10 mouse cellular contexts compared by ENCODE assay signal in genomic region chr7:66246716-66247235, GRCm38 (mm10).
DNase-seq lines count a peak whose midpoint lies in the region; ATAC-seq lines count a peak whose summit lies in the region.
"Had no signal": no experiment of that assay in that cellular context is flagged by ENCODE, and none has a peak within 500 bp of the region (broad histone marks: within the 10 kb centered on the region; RNA-seq: fewer than 3 reads in every experiment).

No protein-coding gene starts in this region.

- peaks cover 18% of the 10 kb centered on the region for H3K4me1 ChIP-seq in forebrain, embryonic 16.5 days (replicated peaks; ENCODE audit: control insufficient read depth, insufficient read depth, low read length)
- H3K4me1 ChIP-seq in neural tube, embryonic 14.5 days (ENCODE audit: control insufficient read depth, insufficient read depth, low read length), result peaks cover 7% of the 10 kb centered on the region; the same call in 1 of the 2 replicates

- H3K36me3 ChIP-seq in forebrain, embryonic 16.5 days (ENCODE audit: control insufficient read depth, insufficient read depth), result no peaks in the 10 kb centered on the region
- H3K36me3 ChIP-seq in neural tube, embryonic 14.5 days (ENCODE audit: control insufficient read depth, insufficient read depth, low read length), result no peaks in the 10 kb centered on the region
- H3K36me3 ChIP-seq: liver, embryonic 13.5 days had no signal

- no peaks in the 10 kb centered on the region for H3K27me3 ChIP-seq in forebrain, embryonic 16.5 days (replicated peaks; ENCODE audit: control insufficient read depth, insufficient read depth, low read length)
- H3K27me3 ChIP-seq in neural tube, embryonic 14.5 days (ENCODE audit: control insufficient read depth, insufficient read depth, low read length), result no peaks in the 10 kb centered on the region
- H3K27me3 ChIP-seq: megakaryocyte, embryonic 14.5 days had no signal

- peak overlapping the region; percentile 38 for H3K27ac ChIP-seq in forebrain, embryonic 16.5 days (ENCODE audit: low read length)
- H3K27ac ChIP-seq in neural tube, embryonic 14.5 days (ENCODE audit: low read depth, low read length), result peak overlapping the region; percentile 72
- H3K27ac ChIP-seq: liver, embryonic 13.5 days had no signal

- H3K4me2 ChIP-seq in forebrain, embryonic 16.5 days (ENCODE audit: low read length), result no peak overlapping the region
- H3K4me2 ChIP-seq in neural tube, embryonic 14.5 days (ENCODE audit: low read depth, low read length), result no peak overlapping the region
- H3K4me2 ChIP-seq: liver, embryonic 13.5 days had no signal

- no peaks in the 10 kb centered on the region for H3K9me3 ChIP-seq in forebrain, embryonic 16.5 days (ENCODE audit: control insufficient read depth, low read length)
- no peaks in the 10 kb centered on the region for H3K9me3 ChIP-seq in neural tube, embryonic 14.5 days (ENCODE audit: control insufficient read depth, low read length)
- H3K9me3 ChIP-seq: liver, embryonic 13.5 days; megakaryocyte, embryonic 14.5 days had no signal

- no peak overlapping the region for H3K9ac ChIP-seq in forebrain, embryonic 16.5 days (replicated peaks; ENCODE audit: low read depth, low read length)
- H3K9ac ChIP-seq in neural tube, embryonic 14.5 days (replicated peaks; ENCODE audit: low read depth, low read length), result no peak overlapping the region
- H3K9ac ChIP-seq: liver, embryonic 13.5 days had no signal

- ATAC-seq in forebrain, embryonic 16.5 days, result no peak
- ATAC-seq in neural tube, embryonic 14.5 days (ENCODE audit: low read depth), result 0 out of 2 replicates have a peak, but pooled peaks have one; percentile 25

- 36% methylated on average over 11 of the region's 11 CpGs for WGBS in forebrain, embryonic 16.5 days
- 32% methylated on average over 11 of the region's 11 CpGs for WGBS in neural tube, embryonic 14.5 days

- H3K4me3 ChIP-seq in forebrain, embryonic 16.5 days (replicated peaks; ENCODE audit: low read length), result no peak overlapping the region
- H3K4me3 ChIP-seq in neural tube, embryonic 14.5 days (ENCODE audit: low read depth, low read length), result no peak overlapping the region
- H3K4me3 ChIP-seq: liver, embryonic 13.5 days; megakaryocyte, embryonic 14.5 days had no signal

- peak; percentile 2 for DNase-seq in ovary, postnatal 36 days (ENCODE audit: low spot score)
- no peak for DNase-seq in ovary, postnatal 10 days (ENCODE audit: low spot score)
- DNase-seq in kidney, postnatal 10 days, result peak; percentile 36
- no peak for DNase-seq in layer of hippocampus, postnatal 36 days
- DNase-seq in B cell, adult 2 months, result no peak
- DNase-seq in heart, adult 8-10 months (ENCODE audit: low spot score), result no peak
- DNase-seq: liver, embryonic 13.5 days had no signal

Comparison
In these comparisons a context has a peak if more than half of its experiments do, and no peak if none do; other contexts are left out.
1. DNase-seq: peak in ovary, postnatal 36 days (single experiment) and kidney, postnatal 10 days (single experiment); none in ovary, postnatal 10 days (single experiment), layer of hippocampus, postnatal 36 days (0 of 2), B cell, adult 2 months (0 of 2) and heart, adult 8-10 months (single experiment).